Mouse (Mus musculus): ENCODE results near the gene Inpp5k.

DNA sequence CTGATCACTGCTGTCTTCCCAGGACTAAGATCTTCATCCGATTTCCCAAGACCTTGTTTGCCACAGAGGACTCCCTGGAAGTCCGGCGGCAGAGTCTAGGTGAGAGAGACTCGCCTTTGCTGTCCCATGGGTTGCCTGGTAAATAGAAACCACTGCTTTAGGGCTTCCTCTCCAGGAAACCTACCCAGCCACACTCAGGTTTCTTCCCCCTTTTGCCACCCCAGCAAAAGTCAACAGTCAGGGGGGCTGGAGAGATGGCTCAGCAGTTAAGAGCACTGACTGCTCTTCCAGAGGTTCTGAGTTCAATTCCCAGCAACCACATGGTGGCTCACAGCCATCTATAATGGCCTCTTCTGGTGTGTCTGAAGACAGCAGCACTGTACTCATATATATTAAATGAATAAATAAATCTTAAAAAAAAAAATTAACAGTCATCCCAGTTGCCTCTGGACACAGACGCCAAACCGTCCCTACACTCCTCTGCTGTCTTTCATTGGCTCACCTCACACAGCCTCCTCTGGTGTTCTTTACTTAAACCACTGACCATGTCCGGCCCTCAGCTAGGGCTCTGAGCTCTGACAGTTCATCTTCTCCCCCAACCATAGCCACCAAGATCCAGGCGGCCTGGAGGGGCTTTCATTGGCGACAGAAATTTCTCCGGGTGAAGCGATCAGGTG, 38.5 kb downstream of the Inpp5k start:
- TF ChIP-seq CTCF (IDR thresholded peaks at IDR 0.05; ENCODE audit: low read depth), result no peak
- TF ChIP-seq EP300 (IDR thresholded peaks at IDR 0.05; ENCODE audit: low read depth), result no peak

Measured in heart, postnatal 0 days (tissue).